Mouse (Mus musculus) MEL (cell line): ENCODE results near the gene Prkag3.

Source experiments
- CTCF ChIP-seq, 3 experiments: IDR thresholded peaks in 2 of 3; conservative IDR thresholded peaks in 1 of 3; 2 replicates each; pipeline ENCODE4 v1.5.1; 2011 to 2012; ENCODE audit warnings: low read length in 3 of 3, low read depth in 2 of 3, mild to moderate bottlenecking in 2 of 3, improper control_type of control experiment in 1 of 3, inconsistent platforms in 1 of 3, mixed read lengths in 1 of 3, moderate library complexity in 1 of 3; ENCODE audit not compliant: control insufficient read depth in 1 of 3, insufficient read depth in 1 of 3, poor library complexity in 1 of 3, severe bottlenecking in 1 of 3
- EP300 ChIP-seq, 2 experiments: IDR thresholded peaks; 2 replicates each; pipeline ENCODE4 v1.6.1; 2011; ENCODE audit warnings: improper control_type of control experiment in 2 of 2, low read length in 2 of 2, low read depth in 1 of 2, mild to moderate bottlenecking in 1 of 2
- KAT2A ChIP-seq: conservative IDR thresholded peaks from 2 replicates; pipeline ENCODE4 v1.6.1; 2012; ENCODE audit warnings: low read depth, low read length, improper control_type of control experiment, inconsistent platforms
- MXI1 ChIP-seq: IDR thresholded peaks from 2 replicates; pipeline ENCODE4 v1.6.1; 2011; ENCODE audit warnings: mild to moderate bottlenecking, low read depth, low read length, improper control_type of control experiment
- NRF1 ChIP-seq: IDR thresholded peaks from 2 replicates; pipeline ENCODE4 v1.6.1; 2014; ENCODE audit warnings: low read depth, mild to moderate bottlenecking, inconsistent platforms, low read length, improper control_type of control experiment, moderate library complexity; ENCODE audit not compliant: poor library complexity, insufficient read depth, severe bottlenecking
- TAL1 ChIP-seq: IDR thresholded peaks from 2 replicates; pipeline ENCODE4 v1.6.1; 2012; ENCODE audit warnings: mild to moderate bottlenecking, inconsistent platforms, low read length, moderate library complexity, mixed read lengths
- UBTF ChIP-seq: IDR thresholded peaks from 2 replicates; pipeline ENCODE4 v1.6.1; 2012; ENCODE audit warnings: low read depth, mild to moderate bottlenecking, inconsistent platforms, low read length, improper control_type of control experiment, moderate library complexity, borderline replicate concordance; ENCODE audit not compliant: insufficient read depth

DNA sequence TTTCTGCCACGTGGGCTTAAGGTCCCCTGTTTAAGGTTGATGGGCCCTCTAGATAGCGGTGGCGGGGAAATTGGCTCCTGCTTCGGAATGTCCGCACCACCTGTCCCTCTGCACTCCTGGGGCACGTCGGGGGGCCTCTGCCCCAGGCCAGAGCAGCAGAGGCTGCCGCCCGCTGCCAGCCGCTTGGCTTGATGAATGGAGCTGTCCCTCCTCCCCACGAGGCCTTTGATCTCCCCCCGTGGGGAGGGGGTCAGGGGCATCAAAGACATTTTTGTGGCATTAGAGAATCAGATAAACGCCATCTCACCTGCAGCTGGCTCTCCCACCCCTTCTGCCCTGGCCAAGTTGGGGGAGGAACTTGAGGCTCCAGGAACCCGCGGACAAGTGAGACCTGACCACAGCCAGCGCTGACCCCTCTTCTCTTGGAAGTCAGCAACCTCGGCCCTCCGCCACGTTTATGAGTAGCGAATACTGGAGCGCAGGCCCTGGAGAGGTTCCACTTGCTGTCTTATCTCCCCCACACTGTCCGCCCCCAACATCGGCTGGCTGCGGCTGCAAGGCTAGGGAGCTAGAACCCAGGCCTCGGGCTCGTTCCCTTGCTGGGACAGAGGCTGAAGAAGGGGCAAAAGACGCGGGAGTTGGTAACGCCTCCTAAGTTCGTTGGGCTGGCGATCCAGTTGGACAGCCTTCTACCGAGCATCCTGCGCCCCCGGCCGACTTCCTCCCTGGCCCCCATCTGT is 21.9 kb upstream of the Prkag3 start:
- TF ChIP-seq TAL1 (no peak), EP300 (IDR thresholded peaks at IDR 0.05; ENCODE audit: low read depth in 1 of 2, low read length in 2 of 2) (no peak), CTCF (IDR thresholded peaks at IDR 0.05 in 2 of 3, conservative IDR thresholded peaks at IDR 0.05 in 1 of 3; ENCODE audit: control insufficient read depth in 1 of 3, insufficient read depth in 1 of 3, low read depth in 2 of 3, low read length in 3 of 3, poor library complexity in 1 of 3, severe bottlenecking in 1 of 3) (no peak), MXI1 (no peak), UBTF (no peak), KAT2A (no peak), NRF1 (no peak)
